Mouse (Mus musculus) midbrain, embryonic 11.5 days (tissue): ENCODE results near the gene Ptprm. TPM values are rescaled to one million over a fixed set of nuclear protein-coding genes. Genes with fewer than 3 reads are reported as not detected.

Source experiments
- ATAC-seq: fragments of 200-750 bp; cut with Nextera tagmentation; 2 replicates; pipeline ENCODE4 v1.8.0; 2017; ENCODE audit warnings: moderate TSS enrichment, moderate library complexity; ENCODE audit not compliant: low FRiP score
- DNase-seq: peaks from one replicate; pipeline ENCODE4 v3.0.0; 2015; ENCODE audit warnings: low spot score; ENCODE audit errors: missing footprints
- H3K27ac ChIP-seq: fragments of 300-500 bp; sonication (generic); 2 replicates; pipeline ENCODE4 v1.5.1; 2014; ENCODE audit warnings: low read depth, low read length
- H3K27me3 ChIP-seq: fragments of 300-500 bp; sonication (generic); 2 replicates; pipeline ENCODE4 v1.6.1; 2014; ENCODE audit warnings: mild to moderate bottlenecking, low read length, moderate library complexity, mixed read lengths; ENCODE audit not compliant: control insufficient read depth, insufficient read depth
- H3K36me3 ChIP-seq: fragments of 300-500 bp; sonication (generic); 2 replicates; pipeline ENCODE4 v1.6.1; 2014; ENCODE audit warnings: mild to moderate bottlenecking, low read length, moderate library complexity, mixed read lengths; ENCODE audit not compliant: control insufficient read depth, insufficient read depth
- H3K4me1 ChIP-seq: fragments of 300-500 bp; sonication (generic); 2 replicates; pipeline ENCODE4 v1.6.1; 2014; ENCODE audit warnings: low read length; ENCODE audit not compliant: control insufficient read depth, insufficient read depth
- H3K4me2 ChIP-seq: fragments of 300-500 bp; sonication (generic); 2 replicates; pipeline ENCODE4 v1.6.1; 2014; ENCODE audit warnings: mild to moderate bottlenecking, moderate library complexity
- H3K4me3 ChIP-seq: fragments of 300-500 bp; sonication (generic); 2 replicates; pipeline ENCODE4 v1.5.1; 2014; ENCODE audit warnings: low read depth, low read length
- H3K9ac ChIP-seq: fragments of 300-500 bp; sonication (generic); 2 replicates; pipeline ENCODE4 v1.6.1; 2014; ENCODE audit warnings: low read length
- H3K9me3 ChIP-seq: fragments of 300-500 bp; sonication (generic); 2 replicates; pipeline ENCODE4 v1.6.1; 2016; ENCODE audit warnings: low read length; ENCODE audit not compliant: control insufficient read depth
- WGBS: fragments of 180-500 bp; shearing (Covaris S2); extraction: QIAGEN DNeasy Blood & Tissue Kit; methylation state at CpG from one replicate; pipeline ENCODE4 v1.1.7; 2014; 5-methylcytosine and 5-hydroxymethylcytosine counted together
- polyA plus RNA-seq: library from polyadenylated mRNA; unstranded; fragments of >200 nt; fragmentation: Nextera tagmentation; extraction: Ambion mirVana; gene quantifications from 2 replicates; pipeline ENCODE4 v1.2.1, GENCODE M21; 2014

Gene Ptprm
- polyA plus RNA-seq, 1 experiment from 2014 or later = 8.9 TPM

DNA sequence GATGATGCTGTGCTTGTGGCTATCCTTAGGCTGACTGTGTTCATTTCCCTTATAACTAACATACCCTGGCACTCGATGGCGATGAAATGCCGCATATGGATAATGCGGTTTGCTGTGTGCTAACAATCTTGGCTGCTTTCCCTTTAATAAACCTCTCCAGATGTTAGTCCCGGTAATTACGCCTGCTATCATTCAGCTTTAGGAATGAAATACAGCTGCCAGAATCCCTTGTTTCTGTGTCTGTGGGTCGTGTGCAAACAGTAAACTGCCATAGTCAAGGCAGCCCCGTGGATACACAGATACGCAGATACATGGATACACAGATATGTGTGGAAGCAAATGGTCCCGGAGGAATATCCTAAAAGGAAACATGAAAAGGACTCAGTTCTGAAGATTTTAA, 116.8 kb downstream of the Ptprm start:
- Histone ChIP-seq H3K4me3 (no peak overlapping the region), H3K4me2 (no peak overlapping the region), H3K36me3 (no peaks in the 10 kb centered on the region), H3K27me3 (no peaks in the 10 kb centered on the region), H3K9ac (no peak overlapping the region), H3K4me1 (0 out of 2 replicates have a peak, but pooled peaks cover 2% of the 10 kb centered on the region), H3K9me3 (no peaks in the 10 kb centered on the region), H3K27ac (no peak overlapping the region)
- WGBS = 94% methylated on average over 10 of the region's 10 CpGs
- ATAC-seq = no peak
- no peak for DNase-seq

DNA sequence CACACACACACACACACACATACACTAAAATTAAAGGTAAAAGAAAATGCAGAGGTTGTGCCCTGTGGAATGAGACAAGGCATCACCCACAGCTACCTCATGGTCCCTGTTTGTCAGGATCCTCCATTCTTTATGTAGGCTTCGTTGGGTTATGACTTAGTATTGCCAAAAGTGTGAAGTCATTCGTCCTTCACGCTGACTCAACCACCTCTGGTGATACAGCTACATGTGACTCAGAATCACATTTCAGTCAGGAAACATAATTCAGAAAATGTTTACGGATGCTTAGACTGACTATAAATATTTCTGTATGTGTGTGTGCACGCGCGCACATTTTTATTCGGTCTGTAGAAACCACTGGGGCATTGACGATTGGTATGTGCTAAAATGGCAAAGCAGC, 121.2 kb downstream of the Ptprm start:
- Histone ChIP-seq H3K9me3 (no peaks in the 10 kb centered on the region), H3K4me3 (no peak overlapping the region), H3K27me3 (no peaks in the 10 kb centered on the region), H3K27ac (no peak overlapping the region), H3K4me1 (no peaks in the 10 kb centered on the region), H3K36me3 (no peaks in the 10 kb centered on the region), H3K9ac (no peak overlapping the region), H3K4me2 (no peak overlapping the region)
- no peak for ATAC-seq
- WGBS = 95% methylated on average over 9 of the region's 9 CpGs
- no peak for DNase-seq

DNA sequence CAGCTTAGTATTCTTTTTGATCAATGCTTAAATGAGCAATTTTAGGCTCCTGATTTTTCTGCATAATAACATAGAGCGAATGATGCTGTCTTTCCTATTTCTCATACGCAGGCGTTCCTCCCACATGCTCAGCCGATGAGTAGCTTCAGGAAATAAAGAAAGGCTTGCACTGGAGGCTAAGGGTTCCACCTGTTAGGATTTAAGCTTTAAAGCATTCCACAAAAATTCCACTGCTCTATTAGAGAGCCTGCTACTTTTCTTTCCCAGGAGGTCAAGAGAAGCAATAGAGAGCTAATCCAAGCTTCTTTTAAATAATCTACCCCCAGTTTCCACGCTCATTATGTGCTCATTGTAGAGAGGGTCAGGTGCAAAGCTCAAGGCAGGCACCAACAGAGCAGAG, 127.3 kb downstream of the Ptprm start:
- DNase-seq (no peak), ATAC-seq (no peak)
- Histone ChIP-seq H3K27ac (no peak overlapping the region), H3K27me3 (no peaks in the 10 kb centered on the region), H3K4me2 (no peak overlapping the region), H3K9me3 (no peaks in the 10 kb centered on the region), H3K36me3 (no peaks in the 10 kb centered on the region), H3K4me3 (no peak overlapping the region), H3K4me1 (peaks cover 4% of the 10 kb centered on the region), H3K9ac (no peak overlapping the region)
- WGBS = 30% methylated on average over 5 of the region's 5 CpGs

DNA sequence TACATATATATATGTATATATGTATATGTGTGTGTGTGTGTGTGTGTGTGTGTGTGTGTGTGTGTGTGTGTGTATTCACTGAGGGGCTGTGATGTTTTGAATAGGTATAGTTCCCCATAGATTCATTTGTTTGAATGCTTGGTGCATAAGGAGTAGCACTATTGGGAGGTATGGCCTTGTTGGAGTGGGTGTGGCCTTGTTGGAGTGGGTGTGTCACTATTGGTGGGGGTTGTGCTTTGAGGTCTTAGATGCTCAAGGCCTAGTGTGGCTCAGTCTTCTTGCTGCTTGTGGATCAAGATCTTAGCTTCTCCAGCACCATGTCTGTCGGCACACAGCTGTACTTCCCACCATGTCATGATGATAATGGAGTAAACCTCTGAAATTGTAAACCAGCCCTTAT, 138.9 kb downstream of the Ptprm start:
- DNase-seq = no peak
- Histone ChIP-seq H3K27me3 (no peaks in the 10 kb centered on the region), H3K9me3 (no peaks in the 10 kb centered on the region), H3K27ac (no peak overlapping the region), H3K4me3 (no peak overlapping the region), H3K9ac (no peak overlapping the region), H3K36me3 (no peaks in the 10 kb centered on the region), H3K4me2 (no peak overlapping the region), H3K4me1 (no peaks in the 10 kb centered on the region)
- ATAC-seq = no peak
- WGBS = 100% methylated on average over 1 of the region's 1 CpGs

DNA sequence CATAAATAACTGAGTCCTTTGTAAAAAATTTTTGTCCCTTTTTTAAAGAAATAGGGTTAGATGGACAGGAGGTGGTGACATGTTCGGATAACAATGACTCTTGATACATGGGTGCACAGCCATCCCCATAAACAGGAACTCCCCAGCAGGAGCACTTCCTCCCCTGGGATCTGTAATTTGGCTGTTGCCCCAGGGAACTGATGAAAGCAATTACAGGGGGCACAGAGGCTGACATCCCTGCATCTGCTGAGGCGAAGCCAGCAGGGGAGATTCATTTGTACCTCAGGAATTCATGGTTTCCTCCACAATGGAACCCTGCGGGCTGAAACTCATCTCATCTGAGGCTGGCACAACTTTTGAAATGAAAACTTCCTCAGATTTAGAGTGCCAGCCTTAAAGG, 140.5 kb downstream of the Ptprm start:
- ATAC-seq = no peak
- Histone ChIP-seq H3K27me3 (no peaks in the 10 kb centered on the region), H3K4me3 (no peak overlapping the region), H3K4me2 (no peak overlapping the region), H3K9me3 (no peaks in the 10 kb centered on the region), H3K4me1 (no peaks in the 10 kb centered on the region), H3K36me3 (no peaks in the 10 kb centered on the region), H3K9ac (no peak overlapping the region), H3K27ac (no peak overlapping the region)
- 39% methylated on average over 3 of the region's 3 CpGs for WGBS
- no peak for DNase-seq

DNA sequence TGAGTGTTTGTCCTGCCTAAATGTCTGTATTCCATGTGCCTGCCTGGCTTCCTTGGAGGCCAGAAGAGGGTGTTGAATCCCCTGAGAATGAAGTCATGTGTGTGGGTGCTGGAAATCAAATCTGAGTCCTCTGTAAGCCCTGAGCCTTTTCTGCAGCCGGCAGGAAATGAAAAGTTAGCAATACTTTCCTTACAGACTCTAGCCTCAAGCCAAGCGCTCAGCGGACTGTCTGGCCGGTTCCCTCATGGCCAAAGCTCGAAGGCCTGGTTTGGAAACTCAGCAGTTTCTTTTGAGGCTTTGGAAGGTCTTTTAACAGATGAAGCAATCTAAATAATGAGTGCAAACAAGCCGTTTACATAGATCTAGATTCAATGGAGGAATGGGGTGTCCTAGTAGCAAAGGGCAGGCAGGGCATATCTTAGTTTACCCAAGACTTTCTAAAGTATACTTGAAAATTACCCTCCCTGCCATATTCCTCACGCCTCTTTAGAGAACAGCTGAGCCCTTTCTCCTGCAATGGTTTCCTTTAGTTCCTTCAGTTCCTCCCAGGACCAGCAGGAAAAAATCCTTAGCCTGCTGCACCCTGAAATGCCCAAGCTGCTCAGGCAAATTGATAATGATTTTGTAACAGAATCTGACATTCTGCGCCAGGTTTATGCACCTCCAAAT, 144.4 kb downstream of the Ptprm start:
- no peaks in the 10 kb centered on the region for H3K36me3 ChIP-seq
- ATAC-seq = no peak
- no peaks in the 10 kb centered on the region for H3K27me3 ChIP-seq
- no peak for DNase-seq
- no peaks in the 10 kb centered on the region for H3K9me3 ChIP-seq
- H3K4me1 ChIP-seq = no peaks in the 10 kb centered on the region
- 79% methylated on average over 8 of the region's 8 CpGs for WGBS
- no peak overlapping the region for H3K4me3 ChIP-seq
- H3K9ac ChIP-seq = no peak overlapping the region
- H3K4me2 ChIP-seq = no peak overlapping the region
- no peak overlapping the region for H3K27ac ChIP-seq

DNA sequence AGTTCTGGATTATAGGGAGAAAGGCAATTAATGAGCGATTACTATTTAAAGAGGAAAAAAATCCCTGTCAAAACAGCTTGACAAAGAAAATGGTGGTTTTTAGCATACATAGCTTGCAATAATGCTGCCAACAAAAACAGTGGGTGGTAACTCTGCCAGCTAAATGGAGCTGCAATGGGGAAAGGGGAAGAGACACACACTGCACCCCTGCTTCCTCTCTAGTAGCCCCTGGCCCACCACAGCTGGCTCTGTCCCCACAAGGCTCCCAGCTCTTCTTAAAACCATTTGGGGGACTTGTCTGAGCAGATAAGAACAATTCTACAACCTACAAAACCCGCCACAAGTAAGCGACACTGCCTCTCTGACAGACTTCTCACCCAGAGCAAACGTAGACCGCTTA, 145.7 kb downstream of the Ptprm start:
- 93% methylated on average over 5 of the region's 5 CpGs for whole genome bisulfite sequencing
- H3K27ac ChIP-seq = no peak overlapping the region

DNA sequence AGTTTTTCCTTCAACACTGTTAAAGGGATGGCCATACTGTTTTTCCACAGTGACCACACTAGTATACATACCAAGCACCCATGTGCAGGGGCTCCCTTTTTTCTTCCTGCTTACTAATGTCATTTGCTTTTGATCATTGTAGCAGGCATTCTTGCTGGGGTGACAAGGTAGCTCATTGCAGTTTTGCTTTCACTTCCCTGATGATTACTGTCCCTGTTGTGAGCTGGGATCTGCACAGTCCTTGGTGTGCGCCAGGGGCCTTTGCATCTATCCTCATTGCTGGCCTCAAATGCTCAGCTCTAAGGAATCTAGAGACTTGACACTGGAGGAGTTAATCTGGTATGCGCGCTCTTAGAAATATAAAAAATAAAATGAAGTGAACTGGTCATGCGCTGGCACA, 147.3 kb downstream of the Ptprm start:
- Histone ChIP-seq H3K4me1 (no peaks in the 10 kb centered on the region), H3K9ac (no peak overlapping the region), H3K36me3 (no peaks in the 10 kb centered on the region), H3K9me3 (no peaks in the 10 kb centered on the region), H3K27ac (no peak overlapping the region), H3K4me3 (no peak overlapping the region), H3K4me2 (no peak overlapping the region), H3K27me3 (no peaks in the 10 kb centered on the region)
- no peak for DNase-seq
- 93% methylated on average over 4 of the region's 4 CpGs for WGBS
- no peak for ATAC-seq

More for the DNA sequence above, 145.7 kb downstream of the Ptprm start:
- H3K27me3 ChIP-seq = no peaks in the 10 kb centered on the region
- ATAC-seq = no peak
- DNase-seq = no peak
- no peaks in the 10 kb centered on the region for H3K9me3 ChIP-seq
- no peaks in the 10 kb centered on the region for H3K4me1 ChIP-seq
- no peak overlapping the region for H3K4me3 ChIP-seq
- H3K9ac ChIP-seq = no peak overlapping the region
- no peak overlapping the region for H3K4me2 ChIP-seq
- no peaks in the 10 kb centered on the region for H3K36me3 ChIP-seq

DNA sequence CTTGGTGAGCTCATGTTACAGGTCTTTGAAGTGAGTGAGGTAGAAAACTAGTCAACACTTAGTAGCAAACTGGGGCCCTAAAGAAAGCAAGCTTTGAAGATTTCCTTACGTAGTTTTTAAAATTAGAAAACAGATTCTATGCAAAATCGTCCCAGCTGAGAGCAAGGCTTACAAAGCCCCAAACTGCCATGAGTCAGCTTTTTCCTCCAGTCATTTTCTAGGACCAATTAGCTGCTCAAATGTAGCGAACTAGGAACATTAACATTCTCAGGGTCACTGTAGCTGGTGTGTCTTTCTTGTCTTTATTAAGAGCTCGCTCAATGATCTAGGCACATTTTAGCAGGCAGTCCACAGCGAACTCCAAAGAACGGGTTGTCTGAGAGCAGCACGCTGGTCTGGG, 153.1 kb downstream of the Ptprm start:
- H3K4me3 ChIP-seq = no peak overlapping the region
- no peaks in the 10 kb centered on the region for H3K9me3 ChIP-seq
- DNase-seq (no peak), ATAC-seq (no peak)
- no peak overlapping the region for H3K27ac ChIP-seq
- no peaks in the 10 kb centered on the region for H3K4me1 ChIP-seq
- H3K27me3 ChIP-seq = no peaks in the 10 kb centered on the region
- no peak overlapping the region for H3K9ac ChIP-seq
- WGBS = 39% methylated on average over 7 of the region's 7 CpGs
- no peaks in the 10 kb centered on the region for H3K36me3 ChIP-seq
- H3K4me2 ChIP-seq = no peak overlapping the region
